Mouse (Mus musculus): ENCODE data around the gene Tecr.

DNA sequence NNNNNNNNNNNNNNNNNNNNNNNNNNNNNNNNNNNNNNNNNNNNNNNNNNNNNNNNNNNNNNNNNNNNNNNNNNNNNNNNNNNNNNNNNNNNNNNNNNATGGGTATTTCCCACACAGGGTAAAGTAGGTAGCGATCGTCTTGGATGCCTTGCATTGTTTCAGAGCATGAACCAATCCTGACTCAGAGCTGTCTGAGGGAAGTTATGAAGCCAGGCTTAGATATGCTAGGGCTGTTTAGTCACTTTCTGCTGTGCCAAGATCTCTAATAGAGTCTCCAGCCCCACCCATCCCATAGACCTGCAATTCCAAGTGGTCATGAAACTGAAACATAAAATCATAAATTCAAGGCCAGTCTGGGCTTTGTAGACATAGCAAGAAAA is 5.1 kb downstream of the Tecr start:
- TF ChIP-seq CTCF (IDR thresholded peaks at IDR 0.05; ENCODE audit: extremely low read depth, insufficient read depth, insufficient read length, insufficient replicate concordance) (no peak), POLR2A (IDR thresholded peaks at IDR 0.05; ENCODE audit: low read depth, low read length) (no peak)

All from spleen, adult 2 months (tissue).